Mouse (Mus musculus) midbrain, embryonic 12.5 days (tissue): ENCODE measurements around the gene Padi1. TPM values are rescaled to one million over a fixed set of nuclear protein-coding genes. Genes with fewer than 3 reads are reported as not detected.

Source experiments
- ATAC-seq: fragments of 200-750 bp; cut with Nextera tagmentation; 2 replicates; pipeline ENCODE4 v1.8.0; 2017; ENCODE audit warnings: low read depth, moderate TSS enrichment, moderate library complexity; ENCODE audit not compliant: low FRiP score
- H3K27ac ChIP-seq: fragments of 300-500 bp; sonication (generic); replicated peaks from 2 replicates; pipeline ENCODE4 v1.5.1; 2016; ENCODE audit warnings: mild to moderate bottlenecking
- H3K27me3 ChIP-seq: fragments of 300-500 bp; sonication (generic); 2 replicates; pipeline ENCODE4 v1.6.1; 2016; ENCODE audit warnings: mild to moderate bottlenecking
- H3K36me3 ChIP-seq: fragments of 300-500 bp; sonication (generic); 2 replicates; pipeline ENCODE4 v1.6.1; 2016
- H3K4me1 ChIP-seq: fragments of 300-500 bp; sonication (generic); 2 replicates; pipeline ENCODE4 v1.6.1; 2016
- H3K4me2 ChIP-seq: fragments of 300-500 bp; sonication (generic); replicated peaks from 2 replicates; pipeline ENCODE4 v1.6.1; 2016; ENCODE audit warnings: mild to moderate bottlenecking, moderate library complexity
- H3K4me3 ChIP-seq: fragments of 300-500 bp; sonication (generic); 2 replicates; pipeline ENCODE4 v1.5.1; 2016; ENCODE audit warnings: mild to moderate bottlenecking
- H3K9ac ChIP-seq: fragments of 300-500 bp; sonication (generic); replicated peaks from 2 replicates; pipeline ENCODE4 v1.6.1; 2016; ENCODE audit warnings: mild to moderate bottlenecking, moderate library complexity
- H3K9me3 ChIP-seq: fragments of 300-500 bp; sonication (generic); 2 replicates; pipeline ENCODE4 v1.6.1; 2016; ENCODE audit warnings: mild to moderate bottlenecking
- WGBS: fragments of 180-500 bp; shearing (Covaris S2); methylation state at CpG from one replicate; pipeline ENCODE4 v1.1.7; 2016; 5-methylcytosine and 5-hydroxymethylcytosine counted together
- polyA plus RNA-seq: library from polyadenylated mRNA; unstranded; fragments of >200 nt; fragmentation: Nextera tagmentation; extraction: Ambion mirVana; gene quantifications from 2 replicates; pipeline ENCODE4 v1.2.1, GENCODE M21; 2016

The Padi1 gene
- polyA plus RNA-seq, 1 experiment from 2014 or later: 0.06 TPM

DNA sequence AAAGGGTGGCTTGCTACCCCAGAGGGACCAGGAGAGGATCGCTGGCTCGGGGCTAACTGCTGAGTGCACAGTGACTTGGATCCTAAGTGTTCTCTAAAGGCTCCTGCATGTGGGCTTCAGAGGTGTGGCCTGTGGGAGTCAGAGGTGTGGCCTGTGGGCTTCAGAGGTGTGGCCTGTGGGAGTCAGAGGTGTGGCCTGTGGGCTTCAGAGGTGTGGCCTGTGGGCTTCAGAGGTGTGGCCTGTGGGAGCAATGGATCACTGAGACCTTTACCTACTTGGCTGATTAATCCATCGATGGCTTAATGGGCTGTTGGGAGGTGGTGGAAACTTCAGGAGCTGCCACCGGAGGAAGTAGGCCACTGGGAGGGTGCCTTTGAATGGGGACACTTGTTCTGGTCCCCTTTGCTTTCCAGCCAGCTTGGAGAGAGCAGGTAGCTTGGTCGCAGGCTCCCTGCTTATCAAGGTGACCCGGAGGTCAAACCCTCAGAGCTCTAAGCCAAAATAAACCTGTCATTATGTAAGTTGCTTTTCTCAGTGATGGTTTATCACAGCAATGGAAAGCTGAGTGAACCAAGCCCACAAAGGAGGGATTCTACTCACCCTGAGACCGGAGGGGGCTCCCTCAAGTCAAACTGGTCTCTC lies 14.7 kb upstream of the Padi1 start:
- no peaks in the 10 kb centered on the region for H3K27me3 ChIP-seq
- H3K4me1 ChIP-seq: no peaks in the 10 kb centered on the region
- no peaks in the 10 kb centered on the region for H3K36me3 ChIP-seq
- H3K9ac ChIP-seq: no peak overlapping the region
- no peak for ATAC-seq
- WGBS: 60% methylated on average over 7 of the region's 7 CpGs
- H3K9me3 ChIP-seq: no peaks in the 10 kb centered on the region
- no peak overlapping the region for H3K4me2 ChIP-seq
- H3K4me3 ChIP-seq: no peak overlapping the region
- no peak overlapping the region for H3K27ac ChIP-seq

DNA sequence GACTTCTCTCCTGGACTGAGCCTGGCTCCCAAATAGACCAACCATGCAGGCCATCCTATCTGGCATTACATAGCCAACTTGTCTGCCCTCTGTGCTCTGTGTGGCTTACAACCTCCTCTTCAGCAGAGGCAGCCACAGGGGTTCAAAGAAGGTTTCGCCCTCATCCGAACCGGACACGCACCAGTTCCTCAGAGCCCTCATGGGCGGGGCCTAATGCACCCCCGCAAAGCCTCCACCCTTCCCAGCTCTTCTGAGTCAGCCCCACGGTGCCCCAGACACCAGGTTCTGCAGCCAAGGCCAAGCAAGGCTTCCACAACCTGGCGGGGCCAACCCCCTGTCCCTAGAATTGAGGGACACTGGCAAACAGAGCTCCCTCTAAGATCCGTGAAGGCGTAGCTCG lies 13.7 kb upstream of the Padi1 start:
- Histone ChIP-seq H3K27me3 (no peaks in the 10 kb centered on the region), H3K9me3 (no peaks in the 10 kb centered on the region), H3K36me3 (no peaks in the 10 kb centered on the region), H3K9ac (no peak overlapping the region), H3K4me3 (no peak overlapping the region), H3K4me1 (no peaks in the 10 kb centered on the region), H3K4me2 (no peak overlapping the region), H3K27ac (no peak overlapping the region)
- WGBS: 79% methylated on average over 11 of the region's 11 CpGs
- no peak for ATAC-seq

DNA sequence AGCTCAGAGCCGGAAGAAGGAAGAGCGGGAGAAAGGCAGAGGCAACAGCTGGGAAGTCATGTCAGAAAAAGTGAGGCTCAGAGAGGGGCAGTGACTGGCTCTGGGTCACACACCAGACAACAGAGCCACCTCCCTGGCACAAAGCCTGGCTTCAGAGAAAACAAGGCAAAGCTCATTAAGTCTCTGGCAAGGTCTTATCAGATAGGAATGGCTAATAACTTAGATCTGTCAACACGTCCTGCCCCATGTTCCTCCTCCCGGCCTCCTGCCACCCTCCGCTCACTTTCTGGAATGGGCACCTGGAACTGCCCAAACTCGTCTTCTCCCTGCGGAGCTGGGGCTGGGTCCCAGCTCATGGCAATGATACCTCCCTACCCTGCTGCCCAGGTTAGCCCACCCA lies 12.2 kb upstream of the Padi1 start:
- no peaks in the 10 kb centered on the region for H3K27me3 ChIP-seq
- H3K4me3 ChIP-seq: no peak overlapping the region
- no peak overlapping the region for H3K4me2 ChIP-seq
- H3K36me3 ChIP-seq: no peaks in the 10 kb centered on the region
- no peaks in the 10 kb centered on the region for H3K9me3 ChIP-seq
- no peak overlapping the region for H3K27ac ChIP-seq
- no peaks in the 10 kb centered on the region for H3K4me1 ChIP-seq
- 85% methylated on average over 7 of the region's 7 CpGs for WGBS
- no peak for ATAC-seq
- H3K9ac ChIP-seq: no peak overlapping the region

DNA sequence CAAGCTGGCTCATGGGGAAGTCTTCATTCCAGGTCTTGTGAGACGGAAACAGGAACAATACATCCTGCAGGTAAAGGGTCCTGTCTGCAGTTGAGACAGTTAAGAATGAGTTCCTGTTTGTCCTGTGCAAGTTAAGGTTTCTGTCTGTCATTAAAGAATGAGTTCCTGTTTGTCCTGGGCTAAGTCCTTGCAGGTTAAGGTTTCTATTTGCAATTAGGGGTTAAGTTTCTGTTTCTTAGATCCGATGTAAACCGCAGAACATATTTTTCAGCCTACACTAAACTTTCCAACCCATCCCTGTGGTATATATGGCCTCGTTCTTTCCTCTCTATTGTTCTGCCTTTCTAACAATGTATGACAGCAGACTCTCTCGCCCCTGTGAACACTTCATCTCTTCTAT lies 11.5 kb upstream of the Padi1 start:
- no peak overlapping the region for H3K9ac ChIP-seq
- H3K4me3 ChIP-seq: no peak overlapping the region
- no peak overlapping the region for H3K4me2 ChIP-seq
- H3K36me3 ChIP-seq: no peaks in the 10 kb centered on the region
- ATAC-seq: no peak
- WGBS: 83% methylated on average over 5 of the region's 5 CpGs
- H3K27ac ChIP-seq: no peak overlapping the region
- H3K4me1 ChIP-seq: no peaks in the 10 kb centered on the region
- H3K9me3 ChIP-seq: no peaks in the 10 kb centered on the region
- H3K27me3 ChIP-seq: no peaks in the 10 kb centered on the region

DNA sequence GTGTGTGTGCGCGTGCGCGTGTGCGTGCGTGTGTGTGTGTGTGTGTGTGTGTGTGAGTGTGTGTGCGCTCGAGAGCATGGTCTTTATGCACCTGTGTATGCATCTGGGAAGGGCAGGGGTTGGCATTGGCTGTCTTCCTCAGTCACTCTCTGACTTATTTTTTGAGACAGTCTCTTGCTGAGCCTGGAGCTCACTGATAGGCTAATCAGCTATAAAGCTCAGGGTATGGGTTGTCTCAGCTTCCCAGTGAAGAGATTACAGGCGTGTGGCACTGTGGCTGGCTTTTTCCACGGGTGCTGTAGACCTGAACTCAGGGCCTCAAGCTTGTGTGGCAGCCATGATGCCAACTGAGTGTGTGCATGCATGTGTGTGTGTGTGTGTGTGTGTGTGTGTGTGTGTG lies 9.6 kb upstream of the Padi1 start:
- 82% methylated on average over 10 of the region's 10 CpGs for WGBS
- Histone ChIP-seq H3K9ac (no peak overlapping the region), H3K4me2 (no peak overlapping the region), H3K36me3 (no peaks in the 10 kb centered on the region), H3K4me1 (no peaks in the 10 kb centered on the region), H3K4me3 (no peak overlapping the region), H3K27me3 (no peaks in the 10 kb centered on the region), H3K9me3 (no peaks in the 10 kb centered on the region), H3K27ac (no peak overlapping the region)
- no peak for ATAC-seq

DNA sequence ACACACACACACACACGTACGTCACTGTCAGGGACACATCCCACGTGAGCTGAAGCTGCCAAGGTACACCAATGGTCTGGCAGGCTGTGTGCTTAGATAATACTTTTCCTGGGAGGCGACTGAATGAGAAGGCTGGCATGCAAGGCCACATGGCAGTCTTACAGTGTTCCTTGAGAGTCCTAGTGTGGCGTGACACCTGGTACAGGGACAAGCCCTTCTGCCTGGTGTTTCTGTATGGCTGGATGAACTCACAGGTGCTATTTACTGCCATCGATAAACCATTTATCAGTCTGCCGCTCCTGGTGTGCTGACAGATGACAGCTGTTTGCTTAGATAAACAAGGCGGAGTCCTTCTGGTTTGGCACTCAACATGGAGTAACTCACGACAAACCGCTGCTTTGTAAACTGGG lies 8.9 kb upstream of the Padi1 start:
- no peaks in the 10 kb centered on the region for H3K27me3 ChIP-seq
- H3K4me2 ChIP-seq: no peak overlapping the region
- H3K4me1 ChIP-seq: no peaks in the 10 kb centered on the region
- H3K27ac ChIP-seq: no peak overlapping the region
- no peak overlapping the region for H3K9ac ChIP-seq
- H3K4me3 ChIP-seq: no peak overlapping the region
- 79% methylated on average over 10 of the region's 10 CpGs for WGBS
- H3K9me3 ChIP-seq: no peaks in the 10 kb centered on the region
- ATAC-seq: no peak
- no peaks in the 10 kb centered on the region for H3K36me3 ChIP-seq

DNA sequence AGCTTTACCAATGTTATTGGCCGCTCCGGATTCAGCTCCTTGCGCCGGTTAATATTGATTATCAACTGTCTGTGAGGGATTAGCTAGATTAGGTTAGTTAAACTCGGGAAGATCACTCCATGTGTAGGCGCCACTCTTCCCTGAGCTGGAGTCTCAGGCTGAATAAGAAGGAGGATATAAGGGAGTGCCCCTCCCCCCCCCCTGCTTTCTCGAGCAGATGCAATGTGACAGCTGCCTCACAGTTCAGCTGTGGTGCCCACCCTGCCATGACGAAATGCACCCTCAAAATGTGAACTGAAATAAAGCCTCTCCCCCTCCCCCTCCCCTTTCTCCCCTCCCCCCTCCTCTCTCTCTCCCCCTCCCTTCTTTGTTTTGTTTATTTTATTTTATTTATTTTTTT lies 8.0 kb upstream of the Padi1 start:
- Histone ChIP-seq H3K36me3 (no peaks in the 10 kb centered on the region), H3K4me2 (no peak overlapping the region), H3K27ac (no peak overlapping the region), H3K9ac (no peak overlapping the region), H3K4me1 (no peaks in the 10 kb centered on the region), H3K9me3 (no peaks in the 10 kb centered on the region), H3K27me3 (no peaks in the 10 kb centered on the region), H3K4me3 (no peak overlapping the region)
- no peak for ATAC-seq
- WGBS: 52% methylated on average over 8 of the region's 8 CpGs

DNA sequence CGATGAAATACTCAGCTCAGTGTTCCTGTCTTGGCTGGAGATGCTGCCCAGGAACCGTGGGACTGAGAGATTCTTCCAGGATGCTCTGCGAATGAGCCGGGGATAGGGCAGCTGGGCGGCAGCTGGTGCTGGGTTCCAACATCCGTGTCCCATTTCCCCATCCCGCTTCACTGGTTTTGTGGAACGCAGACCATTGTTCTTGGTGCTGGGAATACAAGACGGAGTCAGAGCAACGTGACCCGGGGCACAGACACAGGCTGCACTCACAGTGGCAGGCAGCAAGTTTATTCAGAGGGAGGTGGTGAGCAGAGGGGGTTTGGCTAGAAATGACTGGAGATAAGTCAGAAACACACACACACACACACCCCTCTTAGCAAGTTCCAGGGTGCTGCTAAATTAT lies 3.7 kb upstream of the Padi1 start:
- 81% methylated on average over 11 of the region's 11 CpGs for WGBS
- Histone ChIP-seq H3K27ac (no peak overlapping the region), H3K9me3 (no peaks in the 10 kb centered on the region), H3K36me3 (no peaks in the 10 kb centered on the region), H3K27me3 (0 out of 2 replicates have a peak, but pooled peaks cover 2% of the 10 kb centered on the region), H3K4me3 (no peak overlapping the region), H3K9ac (no peak overlapping the region), H3K4me2 (no peak overlapping the region), H3K4me1 (peaks cover 6% of the 10 kb centered on the region; the same call in 1 of the 2 replicates)
- ATAC-seq: no peak

DNA sequence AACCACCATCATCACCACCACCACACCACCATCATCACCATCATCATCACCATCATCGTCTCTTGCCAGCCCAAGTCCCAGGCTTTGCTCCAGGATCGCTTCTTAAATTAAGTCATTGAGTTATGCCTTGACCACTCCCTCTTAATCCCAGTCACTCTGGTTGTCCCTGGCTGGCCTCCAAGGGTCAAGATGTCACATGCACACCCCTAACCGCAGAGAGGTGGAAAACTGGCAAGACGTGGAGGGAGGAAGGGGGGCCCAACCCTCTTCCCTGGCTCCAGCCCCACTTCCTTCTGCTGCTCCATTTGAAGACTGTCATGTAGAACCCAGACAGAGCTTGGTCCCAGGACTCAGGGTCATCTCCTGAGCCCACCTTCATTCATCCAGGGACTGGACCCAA lies 587 bp downstream of the Padi1 start:
- Histone ChIP-seq H3K4me1 (peaks cover 17% of the 10 kb centered on the region), H3K9me3 (no peaks in the 10 kb centered on the region), H3K36me3 (no peaks in the 10 kb centered on the region), H3K9ac (no peak overlapping the region), H3K4me3 (no peak overlapping the region), H3K4me2 (no peak overlapping the region), H3K27ac (no peak overlapping the region), H3K27me3 (0 out of 2 replicates have a peak, but pooled peaks cover 2% of the 10 kb centered on the region)
- 57% methylated on average over 4 of the region's 4 CpGs for WGBS
- ATAC-seq: no peak

DNA sequence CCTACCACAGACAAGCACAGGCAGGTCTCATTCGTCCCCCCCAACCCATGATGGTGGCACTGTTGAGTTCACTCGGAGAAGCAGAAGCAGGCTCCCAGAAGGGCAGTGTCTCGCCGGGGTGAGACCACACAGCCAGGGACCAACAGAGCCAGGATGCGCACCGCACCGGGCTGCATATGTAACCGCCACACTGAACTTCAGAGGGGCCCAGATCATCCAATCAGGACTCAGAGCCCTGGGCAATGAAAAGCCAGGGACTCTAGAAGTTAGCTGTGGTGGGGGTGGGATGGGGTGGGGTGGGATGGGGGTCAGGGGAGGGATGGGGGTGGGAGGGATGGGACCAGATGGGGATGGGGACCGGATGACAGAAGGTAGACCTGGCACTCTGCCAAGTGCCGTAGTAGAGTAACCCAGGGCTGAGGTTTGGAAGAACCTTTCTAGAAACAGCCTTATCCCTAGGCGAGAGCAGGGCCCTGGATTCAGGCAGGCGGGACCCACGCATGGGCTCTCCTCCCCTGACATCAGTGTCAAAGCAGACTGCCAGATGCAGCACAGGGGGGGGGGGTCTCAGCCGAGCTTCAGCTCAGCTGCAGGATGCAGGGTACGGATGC lies 1.8 kb downstream of the Padi1 start:
- H3K4me1 ChIP-seq: peaks cover 17% of the 10 kb centered on the region
- H3K27me3 ChIP-seq: 0 out of 2 replicates have a peak, but pooled peaks cover 2% of the 10 kb centered on the region
- WGBS: 78% methylated on average over 15 of the region's 15 CpGs
- H3K9me3 ChIP-seq: no peaks in the 10 kb centered on the region
- no peak overlapping the region for H3K9ac ChIP-seq
- H3K27ac ChIP-seq: no peak overlapping the region
- H3K4me2 ChIP-seq: no peak overlapping the region
- no peaks in the 10 kb centered on the region for H3K36me3 ChIP-seq
- H3K4me3 ChIP-seq: no peak overlapping the region
- no peak for ATAC-seq

DNA sequence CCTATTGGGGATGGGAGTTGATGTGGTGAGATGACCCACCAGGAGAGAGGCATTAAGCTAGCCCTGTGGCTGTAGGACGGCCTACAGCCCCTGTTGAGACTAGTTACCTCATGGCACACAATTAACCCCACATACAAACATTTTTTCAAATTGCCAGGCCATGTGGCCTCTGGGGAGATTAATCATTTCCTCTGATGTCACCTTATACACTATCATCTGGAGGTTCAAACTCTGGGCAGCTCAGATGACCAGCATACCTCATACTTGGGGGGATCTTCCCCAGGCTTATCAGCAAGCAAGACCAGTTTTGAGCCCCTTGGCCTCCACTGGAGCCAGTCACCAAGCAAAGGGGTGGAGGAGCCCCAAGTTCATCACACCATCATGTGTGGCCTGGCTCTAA lies 2.7 kb downstream of the Padi1 start:
- Histone ChIP-seq H3K36me3 (no peaks in the 10 kb centered on the region), H3K4me1 (peaks cover 17% of the 10 kb centered on the region), H3K27me3 (0 out of 2 replicates have a peak, but pooled peaks cover 4% of the 10 kb centered on the region), H3K27ac (no peak overlapping the region), H3K4me2 (no peak overlapping the region), H3K9ac (no peak overlapping the region), H3K4me3 (no peak overlapping the region), H3K9me3 (no peaks in the 10 kb centered on the region)
- no peak for ATAC-seq
- whole genome bisulfite sequencing: 71% methylated on average over 1 of the region's 1 CpGs

DNA sequence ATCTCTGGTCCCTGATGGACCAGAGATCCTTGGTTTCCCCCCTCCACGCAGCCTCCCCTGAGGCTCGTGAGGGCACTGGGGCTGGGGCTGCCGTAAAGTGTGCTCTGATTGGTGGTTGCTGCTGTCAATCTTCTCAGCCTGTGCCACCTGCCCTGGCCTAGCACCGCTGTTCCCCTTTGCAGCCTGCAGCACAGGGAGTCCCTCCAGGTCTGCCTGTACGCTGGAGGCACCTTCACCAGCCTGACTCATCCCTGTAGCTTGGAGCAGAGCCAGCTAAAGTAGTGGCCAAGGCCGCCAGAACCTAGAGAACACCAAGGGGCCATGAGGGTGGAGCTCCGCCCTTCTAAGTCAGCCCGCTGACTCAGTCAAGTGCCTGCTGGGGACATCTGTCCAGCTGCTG lies 7.7 kb downstream of the Padi1 start:
- ATAC-seq: no peak
- Histone ChIP-seq H3K9me3 (no peaks in the 10 kb centered on the region), H3K27me3 (peaks cover 24% of the 10 kb centered on the region), H3K4me1 (peaks cover 34% of the 10 kb centered on the region), H3K27ac (no peak overlapping the region), H3K9ac (no peak overlapping the region), H3K36me3 (no peaks in the 10 kb centered on the region), H3K4me3 (no peak overlapping the region), H3K4me2 (no peak overlapping the region)
- 28% methylated on average over 8 of the region's 8 CpGs for WGBS
